Mouse (Mus musculus): ENCODE results near the gene Pate2.

Pate2 gene

GRCm38 (mm10) chr9:35569571-35570534 is at the start of gene Pate2, which contains the start of gene Hyls1:
TSS of gene Pate2 (plus strand) at chr9:35570284.
TSS of gene Hyls1 (minus strand) at chr9:35570398.
- peak; percentile 82 for DNase-seq (ENCODE audit: low spot score)

DNA sequence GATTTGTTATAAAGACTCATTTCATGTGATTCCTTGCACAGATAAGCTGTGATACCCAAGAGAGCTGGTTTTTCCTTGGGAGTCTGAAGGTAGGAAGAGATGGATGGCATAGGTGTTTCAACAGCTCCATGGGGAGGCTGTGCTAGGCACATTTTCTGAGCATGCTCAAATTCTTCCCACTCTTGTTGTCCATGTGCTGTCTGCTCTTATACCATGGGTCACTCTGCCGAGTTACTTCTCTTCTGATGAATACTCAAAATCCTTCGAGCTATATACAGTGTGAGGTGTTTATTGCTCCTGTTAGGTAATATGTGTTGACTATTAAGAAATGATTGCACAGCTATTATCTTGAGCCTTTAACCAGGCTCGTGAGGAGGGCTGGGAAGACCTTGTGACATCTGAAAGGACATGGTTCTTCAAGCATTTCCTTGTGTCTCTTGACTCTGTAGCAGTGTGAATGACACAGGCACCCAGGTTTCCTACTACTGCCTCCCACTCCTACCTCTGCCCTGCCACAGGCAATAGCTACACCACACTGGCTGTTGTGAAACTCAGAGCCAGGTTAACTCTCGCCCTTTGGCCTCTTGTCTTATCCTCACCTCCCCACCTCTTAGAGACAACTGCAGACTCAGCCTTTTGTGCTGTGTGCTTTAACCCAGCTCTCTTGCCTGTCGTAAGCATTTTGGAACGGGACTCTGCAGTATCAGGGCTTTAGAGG is 49.3 kb upstream of the Pate2 start:
- DNase-seq (ENCODE audit: low spot score) = no peak

- DNase-seq (ENCODE audit: low spot score) = no peak
Observed at GRCm38 (mm10) chr9:35522241-35522640, 47.8 kb upstream of the Pate2 start.

DNA sequence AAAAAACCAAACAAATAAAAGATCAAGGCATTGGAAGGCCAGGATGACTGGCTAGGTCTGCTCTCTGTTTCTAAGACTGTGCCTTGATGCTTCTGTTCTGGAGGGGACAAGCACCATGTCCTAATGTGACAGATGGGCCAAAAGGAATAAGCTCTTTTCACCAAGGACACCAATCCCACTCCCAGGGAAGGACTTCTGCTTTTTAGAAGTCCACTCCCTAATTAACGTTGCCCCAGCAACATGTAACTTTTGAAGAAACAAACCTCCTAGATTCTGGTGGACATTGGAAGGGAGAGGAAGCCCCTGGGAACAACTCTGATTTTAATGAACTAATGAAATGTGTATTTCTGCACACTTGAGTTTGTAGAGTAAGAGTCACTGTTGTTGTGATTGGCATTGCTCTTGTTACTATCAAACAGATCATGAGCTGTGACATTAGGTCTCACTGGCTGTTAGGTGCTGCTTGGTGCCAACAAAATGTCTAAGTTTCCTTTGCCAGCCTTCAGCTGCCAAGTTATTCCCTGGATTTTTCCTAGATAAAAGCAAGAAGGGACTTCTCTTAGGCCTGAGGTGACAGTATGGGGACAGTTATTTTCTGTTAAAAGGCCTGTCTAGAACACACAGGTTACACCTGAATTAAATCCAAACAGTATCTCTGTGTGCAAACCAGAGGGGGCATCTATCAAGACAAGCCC is 47.1 kb upstream of the Pate2 start:
- no peak for DNase-seq (ENCODE audit: low spot score)

DNA sequence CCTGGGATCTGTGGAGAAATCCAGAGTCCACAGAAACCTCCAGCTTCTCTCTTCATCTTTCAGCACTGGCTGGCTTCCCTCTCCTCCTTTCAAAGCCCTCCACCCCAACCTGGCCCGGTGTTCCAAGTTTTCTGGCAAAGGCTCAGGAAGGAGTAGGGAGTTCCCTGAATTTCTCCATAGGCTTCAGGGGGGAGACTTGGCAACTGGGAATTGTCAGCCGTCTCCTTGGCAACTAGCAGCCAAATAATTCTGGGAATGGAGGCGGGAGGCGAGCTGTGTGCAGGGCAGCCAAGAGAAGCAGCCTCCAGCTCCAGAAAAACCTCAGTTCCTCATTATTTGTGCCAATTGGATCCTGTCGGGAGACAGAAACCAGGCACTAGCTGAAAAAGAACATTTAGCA is 46.5 kb upstream of the Pate2 start:
- DNase-seq (ENCODE audit: low spot score) = no peak

- DNase-seq (ENCODE audit: low spot score) = peak; percentile 51
Observed at GRCm38 (mm10) chr9:35523941-35524411, 46.1 kb upstream of the Pate2 start.

- no peak for DNase-seq (ENCODE audit: low spot score)
Observed at GRCm38 (mm10) chr9:35529141-35529540, 40.9 kb upstream of the Pate2 start.

DNA sequence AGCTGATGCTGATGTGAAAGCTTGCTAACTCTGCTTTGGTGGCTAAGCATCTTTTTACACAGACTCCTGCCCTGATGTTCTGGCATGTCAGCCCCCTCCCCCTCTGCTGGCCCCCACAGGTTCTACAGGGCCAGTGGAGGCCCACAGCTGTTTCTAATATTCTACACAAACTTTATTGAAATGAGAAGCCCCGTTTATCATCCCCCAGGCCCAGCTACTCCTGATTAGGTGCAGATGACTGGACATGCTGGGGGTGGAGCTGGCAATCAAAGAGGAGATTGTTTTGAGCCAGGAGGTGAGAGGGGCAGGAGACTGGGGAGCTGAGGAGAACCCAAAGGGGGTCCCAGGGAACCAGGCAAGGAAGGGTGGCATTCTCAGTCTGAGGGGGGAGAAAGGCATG is 40.3 kb upstream of the Pate2 start:
- DNase-seq (ENCODE audit: low spot score) = no peak

DNA sequence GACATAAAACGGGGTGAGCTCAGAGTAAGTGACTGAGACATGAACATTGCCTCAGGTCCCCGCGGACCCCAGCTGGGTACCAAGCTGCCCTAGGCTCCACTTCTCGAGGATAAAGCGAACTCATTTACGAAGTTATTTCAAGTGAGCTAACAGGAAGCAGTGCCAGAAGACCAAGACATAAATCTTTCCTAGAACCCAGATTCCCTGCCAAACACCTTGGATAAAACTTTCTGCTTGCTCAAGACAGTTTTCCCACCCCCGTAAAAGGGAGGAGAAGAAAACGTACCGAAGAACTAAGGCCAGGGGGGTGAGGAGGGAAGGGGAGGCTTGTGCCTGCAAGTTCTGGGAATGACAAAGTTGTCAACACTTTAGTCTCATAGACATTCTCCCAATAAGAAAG is 36.8 kb upstream of the Pate2 start:
- DNase-seq (ENCODE audit: low spot score) = no peak

GRCm38 (mm10) chr9:35535110-35535509 is 35.0 kb upstream of the Pate2 start:
- DNase-seq (ENCODE audit: low spot score) = no peak

DNA sequence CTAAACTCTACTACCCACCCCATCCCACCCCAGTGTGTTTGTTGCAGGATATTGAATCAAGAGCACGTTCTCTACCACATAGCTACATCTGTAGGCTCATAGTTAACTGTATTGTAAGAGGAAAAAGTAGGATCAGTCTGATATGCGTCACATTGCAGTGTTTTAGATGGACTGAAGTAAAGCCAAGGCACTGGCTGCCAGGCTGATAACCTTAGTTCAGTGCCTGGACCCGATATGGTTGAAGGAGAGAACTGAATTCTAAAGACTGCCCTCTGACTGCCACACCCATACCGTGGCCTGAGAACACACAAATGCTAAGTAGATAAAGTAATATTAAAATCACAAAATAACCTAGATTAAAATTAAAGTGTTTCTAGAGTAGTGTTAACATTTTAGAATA is 34.2 kb upstream of the Pate2 start:
- DNase-seq (ENCODE audit: low spot score) = no peak

DNA sequence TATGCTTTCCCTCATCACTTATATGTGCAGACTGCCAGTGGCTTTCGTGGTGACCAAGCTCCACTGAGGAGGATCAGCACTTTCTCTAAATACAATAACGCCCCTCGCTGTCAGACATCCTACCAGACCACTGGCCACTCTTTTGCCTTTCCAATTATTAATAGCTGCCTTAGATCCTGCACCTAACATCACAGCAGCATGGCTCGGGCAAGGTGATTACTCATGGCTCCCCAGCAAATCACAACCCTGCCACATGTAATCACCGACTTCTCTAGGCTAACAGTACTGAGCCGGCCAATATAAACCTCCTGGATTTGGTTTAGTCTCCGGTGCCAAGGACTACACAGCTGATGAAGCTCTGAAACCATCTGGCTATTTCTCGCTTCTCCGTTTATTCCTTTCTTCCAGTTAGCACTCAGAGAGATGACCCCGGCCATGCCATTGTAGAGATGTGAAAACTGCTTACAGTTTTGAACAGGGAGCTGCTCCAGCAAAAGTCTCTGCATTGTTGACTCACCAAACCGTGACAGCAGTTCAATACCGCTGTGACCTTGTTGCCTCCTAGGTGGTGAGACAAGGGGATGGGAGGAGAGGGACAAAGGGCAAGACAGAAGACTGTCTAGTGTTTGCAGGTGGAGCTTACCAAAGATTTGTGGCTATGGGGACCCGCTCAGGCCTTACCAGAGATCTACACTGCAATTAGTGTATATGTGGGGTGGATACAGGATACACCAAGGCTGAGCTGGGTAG is 30.9 kb upstream of the Pate2 start:
- DNase-seq (ENCODE audit: low spot score) = no peak

DNA sequence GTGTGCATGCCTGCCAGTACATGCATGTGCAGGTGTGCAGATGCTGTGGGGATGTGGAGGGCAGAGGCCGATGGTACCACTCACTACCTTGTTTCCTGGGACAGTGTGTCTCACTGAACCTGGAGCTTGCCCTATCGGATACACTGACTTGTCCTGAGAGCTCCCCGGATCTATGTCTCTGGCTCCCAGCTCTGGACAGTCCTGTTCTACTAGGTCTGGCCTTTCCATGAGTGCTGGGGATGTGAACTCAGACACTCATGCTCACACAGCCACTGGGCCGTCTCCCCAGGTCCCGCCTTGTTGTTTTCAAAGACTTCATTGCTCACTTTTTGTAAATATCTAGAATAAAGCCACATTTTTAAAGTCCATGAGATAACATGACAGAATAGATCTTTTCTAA is 29.1 kb upstream of the Pate2 start:
- DNase-seq (ENCODE audit: low spot score) = no peak

GRCm38 (mm10) chr9:35541488-35541887 is 28.6 kb upstream of the Pate2 start:
- peak; percentile 51 for DNase-seq (ENCODE audit: low spot score)

DNA sequence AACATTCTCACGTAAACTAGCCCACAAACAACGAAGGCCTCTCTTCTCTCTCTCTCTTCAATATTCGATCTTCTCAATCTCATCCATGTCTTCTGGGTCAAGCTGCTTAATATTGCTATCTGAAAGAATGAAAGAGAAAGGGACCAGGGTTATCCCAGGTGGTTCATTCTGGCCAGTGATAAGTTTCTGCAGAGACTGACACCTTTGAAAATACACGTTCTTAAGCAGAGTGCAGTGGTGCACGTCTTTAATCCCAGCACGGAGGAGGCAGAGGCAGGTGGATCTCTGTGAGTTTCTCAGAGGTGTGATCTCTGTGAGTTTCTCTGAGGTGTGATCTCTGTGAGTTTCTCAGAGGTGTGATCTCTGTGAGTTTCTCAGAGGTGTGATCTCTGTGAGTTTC is 28.1 kb upstream of the Pate2 start:
- DNase-seq (ENCODE audit: low spot score) = no peak

DNA sequence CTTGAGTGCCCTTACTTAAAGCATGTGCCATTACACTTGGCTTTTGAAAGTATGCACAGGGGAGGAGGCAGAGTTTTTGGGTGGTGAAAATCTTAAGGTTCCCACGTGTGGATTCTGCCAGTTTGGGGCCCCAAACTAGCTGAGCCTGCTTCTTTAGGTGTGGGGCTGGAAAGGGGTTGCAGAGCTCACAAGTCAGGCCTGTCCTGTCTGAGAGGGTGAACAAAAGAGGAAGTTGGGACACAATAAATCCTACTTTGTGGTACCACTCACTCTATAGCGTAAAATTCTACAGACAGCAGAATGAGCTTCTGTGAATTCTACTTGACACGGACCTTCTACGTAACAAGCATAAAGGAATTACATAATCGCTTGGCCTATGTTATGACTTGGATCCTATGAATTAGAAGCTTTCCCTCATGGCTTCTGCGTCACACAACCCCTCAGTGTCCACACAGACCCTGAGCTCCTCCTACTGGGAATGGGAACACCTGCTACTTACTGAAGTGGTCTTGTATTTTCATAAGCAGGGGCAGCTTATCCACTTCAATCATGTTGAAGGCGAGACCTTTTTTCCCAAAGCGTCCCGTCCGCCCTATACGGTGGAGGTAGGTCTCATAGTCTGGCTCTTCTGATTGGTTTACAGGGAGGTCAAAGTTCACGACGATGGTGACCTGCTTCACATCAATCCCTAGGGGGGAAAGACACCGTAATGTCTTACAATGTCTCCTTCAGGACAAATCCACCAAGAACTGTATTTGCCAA is 26.8 kb upstream of the Pate2 start:
- no peak for DNase-seq (ENCODE audit: low spot score)

DNA sequence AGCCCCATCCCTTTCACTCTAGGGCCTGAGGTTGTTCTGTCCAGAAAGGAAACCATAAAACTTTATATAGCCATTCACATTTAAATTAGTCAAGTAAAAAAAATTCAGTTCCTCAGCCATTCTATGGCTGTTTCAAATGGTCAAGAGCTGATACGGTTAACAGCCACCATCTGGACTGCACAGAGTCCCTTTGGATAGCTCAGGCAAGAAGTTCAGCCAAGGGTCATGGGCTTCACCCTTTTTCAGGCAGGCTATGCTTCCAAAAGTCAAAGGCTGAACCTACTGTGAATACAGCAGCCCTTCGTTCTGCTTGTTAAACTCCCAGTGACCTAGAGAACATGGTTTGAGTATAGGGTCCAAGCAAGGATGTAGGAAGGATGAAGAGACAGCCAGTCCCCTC is 25.4 kb upstream of the Pate2 start:
- DNase-seq (ENCODE audit: low spot score) = no peak

DNA sequence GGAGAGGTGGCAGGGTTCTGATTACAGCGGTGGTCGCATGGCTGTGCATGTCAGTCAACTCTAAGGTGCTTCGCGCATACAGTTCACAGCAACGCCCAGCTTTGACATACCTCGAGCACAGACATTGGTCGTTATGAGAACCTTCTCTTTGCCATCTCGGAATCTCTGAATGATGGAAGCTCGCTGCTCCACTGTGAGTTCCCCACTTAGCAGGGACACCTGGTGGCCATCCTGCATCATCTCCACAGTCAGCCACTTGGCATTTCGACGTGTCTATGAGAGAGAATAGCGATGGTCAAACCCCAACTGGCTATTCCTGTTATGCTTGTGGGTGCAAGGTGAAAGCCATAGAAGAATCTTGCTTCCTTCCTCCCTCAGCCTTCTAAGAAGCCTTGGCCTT is 24.4 kb upstream of the Pate2 start:
- no peak for DNase-seq (ENCODE audit: low spot score)

- no peak for DNase-seq (ENCODE audit: low spot score)
Observed at GRCm38 (mm10) chr9:35546745-35547144, 23.3 kb upstream of the Pate2 start.

GRCm38 (mm10) chr9:35548455-35548854 is 21.6 kb upstream of the Pate2 start:
- DNase-seq (ENCODE audit: low spot score) = no peak

Measured in layer of hippocampus, adult 9-10 months (tissue).